Mouse (Mus musculus) embryonic facial prominence, embryonic 13.5 days (tissue): ENCODE data around the gene Ms4a10. TPM values are rescaled to one million over a fixed set of nuclear protein-coding genes. Genes with fewer than 3 reads are reported as not detected.

ENCODE experiments used
- ATAC-seq: fragments of 200-750 bp; cut with Nextera tagmentation; 2 replicates; pipeline ENCODE4 v1.8.0; 2017; ENCODE audit warnings: low read depth; ENCODE audit not compliant: insufficient number of reproducible peaks, insufficient read depth, low FRiP score, low TSS enrichment
- H3K27ac ChIP-seq: fragments of 300-500 bp; sonication (generic); 2 replicates; pipeline ENCODE4 v1.5.1; 2015; ENCODE audit warnings: moderate library complexity, mild to moderate bottlenecking, inconsistent platforms
- H3K27me3 ChIP-seq: fragments of 300-500 bp; sonication (generic); 2 replicates; pipeline ENCODE4 v1.6.1; 2015; ENCODE audit warnings: mild to moderate bottlenecking, inconsistent platforms
- H3K36me3 ChIP-seq: fragments of 300-500 bp; sonication (generic); 2 replicates; pipeline ENCODE4 v1.6.1; 2015; ENCODE audit warnings: mild to moderate bottlenecking, inconsistent platforms
- H3K4me1 ChIP-seq: fragments of 300-500 bp; sonication (generic); 2 replicates; pipeline ENCODE4 v1.6.1; 2015; ENCODE audit warnings: inconsistent platforms
- H3K4me2 ChIP-seq: fragments of 300-500 bp; sonication (generic); 2 replicates; pipeline ENCODE4 v1.6.1; 2015; ENCODE audit warnings: moderate library complexity, mild to moderate bottlenecking, inconsistent platforms
- H3K4me3 ChIP-seq: fragments of 300-500 bp; sonication (generic); 2 replicates; pipeline ENCODE4 v1.5.1; 2015; ENCODE audit warnings: mild to moderate bottlenecking, inconsistent platforms
- H3K9ac ChIP-seq: fragments of 300-500 bp; sonication (generic); 2 replicates; pipeline ENCODE4 v1.6.1; 2015; ENCODE audit warnings: mild to moderate bottlenecking, inconsistent platforms
- H3K9me3 ChIP-seq: fragments of 300-500 bp; sonication (generic); 2 replicates; pipeline ENCODE4 v1.6.1; 2016; ENCODE audit warnings: inconsistent platforms
- WGBS: fragments of 180-500 bp; shearing (Covaris S2); methylation state at CpG from one replicate; pipeline ENCODE4 v1.1.7; 2015; ENCODE audit warnings: mixed read lengths; 5-methylcytosine and 5-hydroxymethylcytosine counted together
- polyA plus RNA-seq: library from polyadenylated mRNA; unstranded; fragments of >200 nt; fragmentation: Nextera tagmentation; extraction: Ambion mirVana; gene quantifications from 2 replicates; pipeline ENCODE4 v1.2.1, GENCODE M21; 2015

Ms4a10 gene
- polyA plus RNA-seq, 1 experiment from 2014 or later = not detected

DNA sequence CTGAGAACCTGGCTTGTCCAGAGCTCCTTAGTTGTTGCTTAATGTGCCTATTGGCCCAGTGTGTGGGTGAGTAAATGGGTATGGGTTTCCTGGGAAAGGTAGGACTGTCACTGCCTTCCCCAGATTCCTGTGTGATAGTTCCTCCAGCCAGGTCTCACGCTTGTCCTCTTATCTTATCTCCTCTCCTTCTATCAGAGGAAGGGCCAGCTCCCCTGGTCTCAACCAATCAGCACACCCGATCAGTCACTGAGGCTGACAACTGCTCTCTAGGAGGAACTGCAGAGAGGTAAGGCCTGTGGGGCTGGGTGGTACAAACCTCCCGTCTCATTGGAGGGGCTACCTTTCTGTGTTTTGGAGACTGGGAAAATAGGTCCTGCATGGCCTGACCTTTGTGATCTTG lies 35.7 kb downstream of the Ms4a10 start:
- ATAC-seq = no peak
- Histone ChIP-seq H3K4me1 (peaks cover 9% of the 10 kb centered on the region; the same call in 1 of the 2 replicates), H3K27me3 (no peaks in the 10 kb centered on the region), H3K9ac (no peak overlapping the region), H3K27ac (no peak overlapping the region), H3K4me2 (no peak overlapping the region), H3K4me3 (no peak overlapping the region), H3K36me3 (peaks cover 21% of the 10 kb centered on the region), H3K9me3 (no peaks in the 10 kb centered on the region)
- 56% methylated on average over 3 of the region's 3 CpGs for WGBS

GRCm38 (mm10) chr19:10937110-10937563 lies 37.3 kb downstream of the Ms4a10 start, which contains the start of gene Ptgdr2:
TSS of gene Ptgdr2 (plus strand) at chr19:10937160.
- no peak within 1 kb of the TSS for H3K9ac ChIP-seq
- H3K4me2 ChIP-seq = no peak within 1 kb of the TSS
- no peak within 1 kb of the TSS for H3K27ac ChIP-seq
- H3K4me1 ChIP-seq = peaks cover 9% of the 10 kb centered on the region; the same call in 1 of the 2 replicates
- H3K36me3 ChIP-seq = peaks cover 5% of the 10 kb centered on the region
- H3K4me3 ChIP-seq = no peak within 1 kb of the TSS
- no peaks in the 10 kb centered on the region for H3K9me3 ChIP-seq
- no peaks in the 10 kb centered on the region for H3K27me3 ChIP-seq
- ATAC-seq = no peak
- WGBS = 51% methylated on average over 5 of the region's 5 CpGs

GRCm38 (mm10) chr19:10936077-10936476 lies 38.4 kb downstream of the Ms4a10 start:
- peaks cover 7% of the 10 kb centered on the region; the same call in 1 of the 2 replicates for H3K4me1 ChIP-seq
- H3K9me3 ChIP-seq = no peaks in the 10 kb centered on the region
- H3K27ac ChIP-seq = no peak overlapping the region
- no peak overlapping the region for H3K4me2 ChIP-seq
- no peak overlapping the region for H3K9ac ChIP-seq
- 79% methylated on average over 5 of the region's 5 CpGs for WGBS
- H3K36me3 ChIP-seq = no peaks in the 10 kb centered on the region
- ATAC-seq = no peak
- no peak overlapping the region for H3K4me3 ChIP-seq
- H3K27me3 ChIP-seq = no peaks in the 10 kb centered on the region

DNA sequence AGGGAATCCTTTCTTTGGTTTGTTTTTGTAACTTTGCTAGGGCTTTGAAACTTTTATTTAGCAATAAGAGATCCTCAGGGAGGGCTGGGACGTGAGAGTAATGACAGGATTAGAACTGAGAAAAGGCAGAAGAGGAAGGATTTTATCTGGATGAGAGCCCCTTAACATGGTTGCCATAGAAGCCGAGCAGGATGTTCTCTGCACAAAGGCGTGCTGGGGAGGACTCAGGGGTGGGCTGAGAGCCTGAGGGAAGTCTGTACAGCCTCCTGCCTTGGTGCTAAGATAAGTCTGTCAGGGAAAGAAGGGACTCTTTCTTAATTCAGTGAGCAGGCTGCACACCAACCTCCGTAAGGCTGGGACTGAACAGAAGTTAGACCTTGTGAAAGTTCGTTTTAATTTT lies 39.4 kb downstream of the Ms4a10 start:
- no peak overlapping the region for H3K27ac ChIP-seq
- H3K4me1 ChIP-seq = no peaks in the 10 kb centered on the region
- no peaks in the 10 kb centered on the region for H3K27me3 ChIP-seq
- WGBS = 34% methylated on average over 5 of the region's 5 CpGs
- no peak for ATAC-seq
- no peaks in the 10 kb centered on the region for H3K36me3 ChIP-seq
- no peak overlapping the region for H3K4me2 ChIP-seq
- H3K9ac ChIP-seq = no peak overlapping the region
- no peaks in the 10 kb centered on the region for H3K9me3 ChIP-seq
- H3K4me3 ChIP-seq = no peak overlapping the region

- no peaks in the 10 kb centered on the region for H3K36me3 ChIP-seq
- no peak overlapping the region for H3K4me2 ChIP-seq
- no peaks in the 10 kb centered on the region for H3K9me3 ChIP-seq
- 80% methylated on average over 2 of the region's 2 CpGs for WGBS
- no peaks in the 10 kb centered on the region for H3K4me1 ChIP-seq
- H3K27me3 ChIP-seq = no peaks in the 10 kb centered on the region
- no peak overlapping the region for H3K27ac ChIP-seq
- ATAC-seq = no peak
- H3K4me3 ChIP-seq = no peak overlapping the region
- H3K9ac ChIP-seq = no peak overlapping the region
Measured at GRCm38 (mm10) chr19:10930641-10931040, 43.8 kb downstream of the Ms4a10 start.

DNA sequence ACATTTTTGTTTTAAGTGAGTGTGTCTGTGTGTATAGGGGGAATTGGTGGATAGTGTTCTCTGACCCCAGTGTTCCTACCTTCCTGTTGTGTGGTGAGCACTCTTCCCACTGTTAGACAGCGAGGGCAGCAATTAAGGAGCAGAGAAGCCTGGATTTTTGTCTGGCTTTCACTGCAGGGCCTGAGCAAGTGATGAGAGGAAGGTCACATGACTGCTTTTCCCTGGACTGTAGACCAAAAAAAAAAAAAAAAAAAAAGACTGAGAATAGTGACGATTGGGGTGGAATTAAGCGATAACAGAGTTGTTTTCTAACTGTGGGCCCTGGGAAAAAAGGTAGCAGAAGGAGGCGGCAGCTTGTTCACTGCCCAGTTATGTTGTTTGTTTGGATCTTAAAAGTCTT lies 47.8 kb downstream of the Ms4a10 start:
- no peak overlapping the region for H3K4me2 ChIP-seq
- no peaks in the 10 kb centered on the region for H3K27me3 ChIP-seq
- H3K4me3 ChIP-seq = no peak overlapping the region
- 51% methylated on average over 4 of the region's 4 CpGs for WGBS
- no peak overlapping the region for H3K9ac ChIP-seq
- H3K36me3 ChIP-seq = no peaks in the 10 kb centered on the region
- no peaks in the 10 kb centered on the region for H3K4me1 ChIP-seq
- ATAC-seq = no peak
- no peak overlapping the region for H3K27ac ChIP-seq
- no peaks in the 10 kb centered on the region for H3K9me3 ChIP-seq

GRCm38 (mm10) chr19:10926123-10926621 lies 48.3 kb downstream of the Ms4a10 start:
- no peaks in the 10 kb centered on the region for H3K4me1 ChIP-seq
- H3K4me3 ChIP-seq = no peak overlapping the region
- no peak overlapping the region for H3K27ac ChIP-seq
- no peaks in the 10 kb centered on the region for H3K36me3 ChIP-seq
- H3K27me3 ChIP-seq = no peaks in the 10 kb centered on the region
- H3K4me2 ChIP-seq = no peak overlapping the region
- ATAC-seq = no peak
- H3K9me3 ChIP-seq = no peaks in the 10 kb centered on the region
- WGBS = 29% methylated on average over 6 of the region's 6 CpGs
- no peak overlapping the region for H3K9ac ChIP-seq

DNA sequence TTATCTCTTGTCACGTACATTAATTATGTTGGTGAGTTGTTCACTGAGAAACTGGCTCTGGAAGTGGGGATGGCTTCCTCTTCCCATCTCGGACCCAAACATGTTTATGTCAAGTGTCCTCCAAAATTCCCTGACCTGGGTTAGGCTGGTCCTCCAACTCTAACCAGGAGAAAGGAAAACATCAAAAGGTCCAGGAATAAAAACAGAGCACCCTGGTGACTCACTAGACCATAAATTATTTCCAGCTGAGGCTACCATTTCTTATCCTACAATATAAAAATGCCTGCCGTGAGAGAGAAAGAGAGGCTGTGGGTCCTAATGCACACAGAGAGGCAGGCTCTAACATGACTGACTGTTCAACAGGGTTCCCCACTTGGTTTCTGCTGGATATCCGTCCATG lies 50.2 kb downstream of the Ms4a10 start:
- H3K36me3 ChIP-seq = no peaks in the 10 kb centered on the region
- no peak overlapping the region for H3K4me2 ChIP-seq
- no peak overlapping the region for H3K4me3 ChIP-seq
- no peak for ATAC-seq
- 43% methylated on average over 4 of the region's 4 CpGs for WGBS
- no peaks in the 10 kb centered on the region for H3K27me3 ChIP-seq
- no peaks in the 10 kb centered on the region for H3K4me1 ChIP-seq
- H3K9ac ChIP-seq = no peak overlapping the region
- H3K9me3 ChIP-seq = no peaks in the 10 kb centered on the region
- H3K27ac ChIP-seq = no peak overlapping the region

GRCm38 (mm10) chr19:10921058-10921457 lies 53.4 kb downstream of the Ms4a10 start:
- Histone ChIP-seq H3K9ac (no peak overlapping the region), H3K27ac (no peak overlapping the region), H3K27me3 (no peaks in the 10 kb centered on the region), H3K4me2 (no peak overlapping the region), H3K36me3 (no peaks in the 10 kb centered on the region), H3K4me3 (no peak overlapping the region), H3K9me3 (no peaks in the 10 kb centered on the region), H3K4me1 (no peaks in the 10 kb centered on the region)
- WGBS = 77% methylated on average over 3 of the region's 3 CpGs
- ATAC-seq = no peak

- Histone ChIP-seq H3K27ac (no peak within 1 kb of the TSS), H3K9ac (no peak within 1 kb of the TSS), H3K36me3 (no peaks in the 10 kb centered on the region), H3K27me3 (no peaks in the 10 kb centered on the region), H3K4me1 (no peaks in the 10 kb centered on the region), H3K4me2 (no peak within 1 kb of the TSS), H3K4me3 (no peak within 1 kb of the TSS), H3K9me3 (no peaks in the 10 kb centered on the region)
- 58% methylated on average over 2 of the region's 2 CpGs for WGBS
- ATAC-seq = no peak
Measured at GRCm38 (mm10) chr19:10920532-10920931, 53.9 kb downstream of the Ms4a10 start, which contains the start of gene Zp1. TSS of gene Zp1 (minus strand) at chr19:10920632.

DNA sequence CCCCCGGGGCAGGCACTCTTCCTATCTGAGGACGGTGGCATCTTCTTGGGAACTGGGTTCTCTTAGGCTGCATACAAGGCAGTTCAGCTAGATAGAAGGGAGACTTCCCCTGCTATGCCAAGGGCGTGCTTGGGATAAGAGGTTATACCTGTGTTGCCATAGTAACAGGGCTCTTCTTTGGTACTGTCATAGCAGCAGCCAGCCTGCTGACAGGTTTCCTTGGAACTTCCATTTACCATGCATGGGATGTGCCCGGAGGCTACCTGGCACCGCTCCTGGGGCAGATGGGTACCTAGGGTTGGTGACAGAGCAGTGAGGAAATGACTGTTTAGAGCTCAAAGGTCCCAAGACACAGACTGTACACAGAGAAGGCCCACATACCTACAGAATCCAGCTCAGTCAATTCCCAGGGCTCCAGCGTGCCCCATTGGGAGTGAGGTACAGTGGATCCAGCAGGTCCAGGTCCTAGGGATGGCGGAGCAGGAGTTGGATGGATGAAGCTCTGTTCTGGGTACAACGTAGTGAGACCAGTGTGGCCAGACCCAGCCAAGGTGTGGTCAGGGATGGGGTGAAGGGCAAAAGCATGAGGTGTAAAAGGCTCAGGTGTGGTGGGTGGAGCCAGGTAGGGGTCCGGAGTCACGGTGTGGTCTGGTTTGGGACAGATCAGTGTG lies 56.0 kb downstream of the Ms4a10 start:
- Histone ChIP-seq H3K4me2 (no peak overlapping the region), H3K36me3 (no peaks in the 10 kb centered on the region), H3K9ac (no peak overlapping the region), H3K4me3 (no peak overlapping the region), H3K27ac (no peak overlapping the region), H3K27me3 (no peaks in the 10 kb centered on the region), H3K4me1 (no peaks in the 10 kb centered on the region), H3K9me3 (no peaks in the 10 kb centered on the region)
- 83% methylated on average over 10 of the region's 10 CpGs for WGBS
- ATAC-seq = no peak

DNA sequence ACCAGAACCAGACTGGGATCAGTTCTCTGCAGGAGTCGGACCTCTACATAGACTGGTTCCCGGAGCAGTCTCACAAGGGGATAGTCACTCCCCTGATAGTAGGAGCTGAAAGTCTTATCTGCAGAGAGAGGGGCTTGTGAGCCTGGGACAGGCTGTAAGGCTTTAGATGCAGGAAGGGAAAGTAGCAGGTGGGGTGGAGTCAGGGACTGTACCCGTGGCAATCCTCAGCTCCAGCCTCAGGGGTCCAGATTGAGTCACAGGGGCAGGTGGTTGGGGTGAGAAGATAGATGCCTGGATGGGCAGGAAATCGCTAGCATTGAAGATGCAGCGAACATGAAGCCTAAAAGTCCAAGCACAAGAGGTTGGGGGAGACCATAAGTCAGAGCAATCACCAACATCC lies 58.0 kb downstream of the Ms4a10 start:
- H3K4me2 ChIP-seq = no peak overlapping the region
- 56% methylated on average over 5 of the region's 5 CpGs for WGBS
- H3K27me3 ChIP-seq = no peaks in the 10 kb centered on the region
- H3K27ac ChIP-seq = no peak overlapping the region
- H3K36me3 ChIP-seq = no peaks in the 10 kb centered on the region
- H3K9ac ChIP-seq = no peak overlapping the region
- H3K9me3 ChIP-seq = no peaks in the 10 kb centered on the region
- H3K4me3 ChIP-seq = no peak overlapping the region
- no peak for ATAC-seq
- no peaks in the 10 kb centered on the region for H3K4me1 ChIP-seq
